Mouse (Mus musculus) stomach, embryonic 14.5 days (tissue): ENCODE measurements around the gene Golga4. TPM values are rescaled to one million over a fixed set of nuclear protein-coding genes. Genes with fewer than 3 reads are reported as not detected.

Experiments
- ATAC-seq: fragments of 200-750 bp; cut with Nextera tagmentation; 2 replicates; pipeline ENCODE4 v1.8.0; 2017; ENCODE audit warnings: low read depth, moderate TSS enrichment; ENCODE audit not compliant: insufficient number of reproducible peaks, insufficient read depth, low FRiP score
- H3K27ac ChIP-seq: fragments of 300-500 bp; sonication (generic); 2 replicates; pipeline ENCODE4 v1.5.1; 2014; ENCODE audit warnings: mild to moderate bottlenecking, low read length, moderate library complexity, mixed read lengths
- H3K27me3 ChIP-seq: fragments of 300-500 bp; sonication (generic); 2 replicates; pipeline ENCODE4 v1.6.1; 2014; ENCODE audit warnings: low read length, control low read depth, mixed read lengths; ENCODE audit not compliant: control insufficient read depth, insufficient read depth
- H3K36me3 ChIP-seq: fragments of 300-500 bp; sonication (generic); 2 replicates; pipeline ENCODE4 v1.6.1; 2014; ENCODE audit warnings: mild to moderate bottlenecking, control low read depth, low read length, moderate library complexity, mixed read lengths; ENCODE audit not compliant: control insufficient read depth, insufficient read depth
- H3K4me1 ChIP-seq: fragments of 300-500 bp; sonication (generic); 2 replicates; pipeline ENCODE4 v1.6.1; 2014; ENCODE audit warnings: low read length, control low read depth, mixed read lengths; ENCODE audit not compliant: control insufficient read depth, insufficient read depth
- H3K4me2 ChIP-seq: fragments of 300-500 bp; sonication (generic); replicated peaks from 2 replicates; pipeline ENCODE4 v1.6.1; 2014; ENCODE audit warnings: low read depth, low read length, control low read depth
- H3K4me3 ChIP-seq: fragments of 300-500 bp; sonication (generic); 2 replicates; pipeline ENCODE4 v1.5.1; 2014; ENCODE audit warnings: low read depth, low read length, control low read depth
- H3K9ac ChIP-seq: fragments of 300-500 bp; sonication (generic); replicated peaks from 2 replicates; pipeline ENCODE4 v1.6.1; 2014; ENCODE audit warnings: low read depth, mild to moderate bottlenecking, control low read depth, low read length, moderate library complexity, mixed read lengths
- H3K9me3 ChIP-seq: fragments of 300-500 bp; sonication (generic); 2 replicates; pipeline ENCODE4 v1.6.1; 2016; ENCODE audit warnings: low read depth, low read length, control low read depth; ENCODE audit not compliant: control insufficient read depth
- WGBS: fragments of 180-500 bp; shearing (Covaris S2); extraction: QIAGEN DNeasy Blood & Tissue Kit; methylation state at CpG from one replicate; pipeline ENCODE4 v1.1.7; 2014; 5-methylcytosine and 5-hydroxymethylcytosine counted together
- polyA plus RNA-seq: library from polyadenylated mRNA; unstranded; fragments of >200 nt; fragmentation: Nextera tagmentation; extraction: Ambion mirVana; gene quantifications from 2 replicates; pipeline ENCODE4 v1.2.1, GENCODE M21; 2014

The Golga4 gene
- polyA plus RNA-seq, 1 experiment from 2014 or later = 73.4 TPM

GRCm38 (mm10) chr9:118569328-118569727 lies 63.3 kb downstream of the Golga4 start:
- WGBS = 85% methylated on average over 6 of the region's 6 CpGs
- H3K4me3 ChIP-seq = no peak overlapping the region
- ATAC-seq = no peak

DNA sequence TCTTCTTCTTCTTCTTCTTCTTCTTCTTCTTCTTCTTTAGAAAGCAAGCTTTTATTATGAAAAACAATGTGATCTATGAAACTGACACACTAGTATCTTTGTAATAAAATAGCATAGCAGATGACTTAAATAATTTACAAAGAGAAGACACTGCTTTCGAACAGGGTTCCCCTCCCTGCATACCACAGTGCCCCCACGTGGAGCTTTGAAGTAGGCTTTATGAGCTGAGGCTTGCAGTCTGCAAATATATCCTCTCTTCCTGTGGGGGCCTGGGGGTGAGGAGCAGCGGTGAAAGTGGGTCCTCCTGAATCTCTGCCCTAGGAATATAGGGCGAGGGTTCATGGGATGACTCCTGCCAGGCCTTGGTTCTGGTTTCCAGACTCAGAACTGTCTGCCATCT lies 64.8 kb downstream of the Golga4 start:
- no peaks in the 10 kb centered on the region for H3K4me1 ChIP-seq
- no peaks in the 10 kb centered on the region for H3K9me3 ChIP-seq
- peaks cover 58% of the 10 kb centered on the region for H3K36me3 ChIP-seq
- H3K4me3 ChIP-seq = no peak overlapping the region
- no peaks in the 10 kb centered on the region for H3K27me3 ChIP-seq
- ATAC-seq = no peak
- WGBS = 81% methylated on average over 4 of the region's 4 CpGs
- no peak overlapping the region for H3K27ac ChIP-seq
- H3K9ac ChIP-seq = no peak overlapping the region
- no peak overlapping the region for H3K4me2 ChIP-seq

More at GRCm38 (mm10) chr9:118569328-118569727, 63.3 kb downstream of the Golga4 start:
- Histone ChIP-seq H3K4me2 (no peak overlapping the region), H3K36me3 (peaks cover 61% of the 10 kb centered on the region), H3K27me3 (no peaks in the 10 kb centered on the region), H3K9me3 (no peaks in the 10 kb centered on the region), H3K4me1 (no peaks in the 10 kb centered on the region), H3K27ac (no peak overlapping the region), H3K9ac (no peak overlapping the region)

DNA sequence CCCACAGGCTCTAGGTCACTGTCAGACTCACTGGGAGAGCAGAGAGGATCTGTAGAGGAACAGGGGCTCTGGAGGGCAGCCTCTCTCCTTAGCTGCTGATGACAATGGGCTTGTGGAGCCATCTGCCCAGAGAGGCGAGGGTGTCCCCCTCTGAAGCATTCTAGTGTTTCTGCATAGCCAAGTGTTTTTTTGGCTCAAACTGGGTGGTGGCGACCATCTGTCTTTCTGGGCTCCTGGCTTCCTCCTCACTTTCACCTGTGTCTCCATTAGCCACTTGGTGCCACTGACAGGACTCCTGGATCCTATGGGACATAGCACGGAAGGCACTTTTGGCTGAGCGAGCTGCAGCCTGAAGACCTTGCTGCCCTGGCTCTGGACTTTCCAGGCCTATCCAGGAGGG lies 65.6 kb downstream of the Golga4 start:
- Histone ChIP-seq H3K4me1 (no peaks in the 10 kb centered on the region), H3K4me2 (no peak overlapping the region), H3K36me3 (peaks cover 57% of the 10 kb centered on the region), H3K4me3 (no peak overlapping the region), H3K27ac (no peak overlapping the region), H3K9ac (no peak overlapping the region), H3K27me3 (no peaks in the 10 kb centered on the region), H3K9me3 (no peaks in the 10 kb centered on the region)
- ATAC-seq = no peak
- 87% methylated on average over 4 of the region's 4 CpGs for WGBS

- peaks cover 53% of the 10 kb centered on the region for H3K36me3 ChIP-seq
Observed at GRCm38 (mm10) chr9:118574911-118575310, 68.8 kb downstream of the Golga4 start.

GRCm38 (mm10) chr9:118580371-118580770 lies 74.3 kb downstream of the Golga4 start:
- H3K9ac ChIP-seq = no peak overlapping the region
- H3K27ac ChIP-seq = no peak overlapping the region
- H3K36me3 ChIP-seq = peaks cover 39% of the 10 kb centered on the region
- H3K4me2 ChIP-seq = no peak overlapping the region
- no peaks in the 10 kb centered on the region for H3K4me1 ChIP-seq
- H3K9me3 ChIP-seq = no peaks in the 10 kb centered on the region
- H3K27me3 ChIP-seq = no peaks in the 10 kb centered on the region
- no peak for ATAC-seq
- WGBS = 52% methylated on average over 6 of the region's 6 CpGs
- H3K4me3 ChIP-seq = no peak overlapping the region

More at GRCm38 (mm10) chr9:118574911-118575310, 68.8 kb downstream of the Golga4 start:
- no peaks in the 10 kb centered on the region for H3K9me3 ChIP-seq
- H3K27ac ChIP-seq = no peak overlapping the region
- H3K4me3 ChIP-seq = no peak overlapping the region
- no peak overlapping the region for H3K9ac ChIP-seq
- no peaks in the 10 kb centered on the region for H3K27me3 ChIP-seq
- no peaks in the 10 kb centered on the region for H3K4me1 ChIP-seq
- no peak for ATAC-seq
- WGBS = 93% methylated on average over 5 of the region's 5 CpGs
- no peak overlapping the region for H3K4me2 ChIP-seq

- H3K36me3 ChIP-seq = peaks cover 25% of the 10 kb centered on the region
- no peak overlapping the region for H3K4me2 ChIP-seq
- H3K4me3 ChIP-seq = no peak overlapping the region
- no peak overlapping the region for H3K27ac ChIP-seq
- no peaks in the 10 kb centered on the region for H3K27me3 ChIP-seq
- ATAC-seq = no peak
- 69% methylated on average over 6 of the region's 6 CpGs for WGBS
- H3K4me1 ChIP-seq = no peaks in the 10 kb centered on the region
- no peak overlapping the region for H3K9ac ChIP-seq
- no peaks in the 10 kb centered on the region for H3K9me3 ChIP-seq
Observed at GRCm38 (mm10) chr9:118582757-118583156, 76.7 kb downstream of the Golga4 start.

- no peak overlapping the region for H3K27ac ChIP-seq
- no peak for ATAC-seq
- whole genome bisulfite sequencing = 73% methylated on average over 1 of the region's 1 CpGs
Observed at GRCm38 (mm10) chr9:118584838-118585237, 78.8 kb downstream of the Golga4 start.

DNA sequence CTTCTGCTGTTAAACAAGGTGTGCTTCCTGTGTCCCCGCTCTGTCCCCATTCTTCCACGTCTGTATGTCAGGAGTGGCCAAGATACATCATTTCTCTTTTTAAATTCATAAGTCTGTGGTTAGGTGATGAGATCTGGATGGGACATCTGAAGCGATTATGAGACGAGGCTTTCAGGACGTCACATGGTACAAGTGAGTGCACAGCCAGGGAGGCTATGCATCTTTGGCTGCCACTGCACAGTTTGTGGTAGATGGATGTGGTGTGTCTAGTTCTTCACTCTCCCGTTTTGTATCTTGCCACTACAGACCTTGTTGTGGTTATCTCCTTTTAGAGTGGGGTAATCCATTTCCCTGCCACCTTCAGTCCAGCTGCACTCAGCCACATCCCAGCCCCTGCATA lies 79.9 kb downstream of the Golga4 start:
- H3K9ac ChIP-seq = no peak overlapping the region
- H3K4me3 ChIP-seq = no peak overlapping the region
- H3K4me2 ChIP-seq = no peak overlapping the region
- 0 out of 2 replicates have a peak, but pooled peaks cover 5% of the 10 kb centered on the region for H3K4me1 ChIP-seq
- ATAC-seq = no peak
- peaks cover 10% of the 10 kb centered on the region for H3K36me3 ChIP-seq
- H3K27ac ChIP-seq = no peak overlapping the region
- H3K27me3 ChIP-seq = no peaks in the 10 kb centered on the region
- 68% methylated on average over 6 of the region's 6 CpGs for WGBS
- no peaks in the 10 kb centered on the region for H3K9me3 ChIP-seq

More at GRCm38 (mm10) chr9:118584838-118585237, 78.8 kb downstream of the Golga4 start:
- no peak overlapping the region for H3K9ac ChIP-seq
- H3K4me1 ChIP-seq = 0 out of 2 replicates have a peak, but pooled peaks cover 3% of the 10 kb centered on the region
- no peak overlapping the region for H3K4me3 ChIP-seq
- peaks cover 12% of the 10 kb centered on the region for H3K36me3 ChIP-seq
- no peaks in the 10 kb centered on the region for H3K27me3 ChIP-seq
- no peaks in the 10 kb centered on the region for H3K9me3 ChIP-seq
- H3K4me2 ChIP-seq = no peak overlapping the region

DNA sequence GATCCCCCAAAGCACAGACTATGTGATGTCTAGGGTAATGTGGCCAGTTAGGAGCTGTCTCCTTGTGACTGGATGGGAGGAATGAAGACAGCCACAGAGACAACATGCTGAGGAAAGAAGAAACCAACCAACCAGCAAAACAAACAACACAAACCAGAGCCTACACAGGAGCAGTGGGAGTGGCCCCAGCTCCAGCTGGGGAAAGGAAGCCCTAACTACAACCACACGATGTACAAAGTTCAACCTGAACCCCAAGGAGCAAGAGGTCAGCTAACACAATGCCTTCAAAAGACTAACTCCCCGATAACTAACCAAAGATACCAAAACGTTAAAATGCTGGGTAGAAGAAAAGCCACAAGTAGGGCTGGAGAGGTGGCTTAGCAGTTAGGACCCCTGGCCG lies 81.0 kb downstream of the Golga4 start:
- ATAC-seq = no peak
- 59% methylated on average over 4 of the region's 4 CpGs for WGBS
- Histone ChIP-seq H3K27ac (no peak overlapping the region), H3K36me3 (peaks cover 10% of the 10 kb centered on the region), H3K4me2 (no peak overlapping the region), H3K4me1 (peaks cover 5% of the 10 kb centered on the region; the same call in 1 of the 2 replicates), H3K4me3 (no peak overlapping the region), H3K9ac (no peak overlapping the region), H3K27me3 (no peaks in the 10 kb centered on the region), H3K9me3 (no peaks in the 10 kb centered on the region)
